Mouse (Mus musculus): ENCODE results near the gene Doxl2. TPM values are rescaled to one million over a fixed set of nuclear protein-coding genes. Genes with fewer than 3 reads are reported as not detected.
"Not testable (repeated sequence)": the region's sequence is repeated elsewhere in the genome, so short reads cannot be mapped to it uniquely, and the experiment has no call there.

Doxl2 gene
- polyA plus RNA-seq, 1 experiment from 2014 or later = not detected

GRCm38 (mm10) chr6:48958053-48958452 is 16.7 kb upstream of the Doxl2 start:
- no peak for ATAC-seq (ENCODE audit: insufficient number of reproducible peaks, insufficient read depth, low FRiP score, low read depth)
- 40% methylated on average over 1 of the region's 1 CpGs for WGBS

GRCm38 (mm10) chr6:48959151-48959550 is 15.6 kb upstream of the Doxl2 start:
- not testable (repeated sequence) for H3K9me3 ChIP-seq (ENCODE audit: control insufficient read depth, low read depth, low read length); H3K4me2 ChIP-seq (replicated peaks; ENCODE audit: low read depth, low read length); H3K4me3 ChIP-seq (ENCODE audit: low read depth, low read length); ATAC-seq (ENCODE audit: insufficient number of reproducible peaks, insufficient read depth, low FRiP score, low read depth); H3K27me3 ChIP-seq (ENCODE audit: control insufficient read depth, insufficient read depth, low read length); H3K9ac ChIP-seq (replicated peaks; ENCODE audit: low read depth, low read length); H3K36me3 ChIP-seq (ENCODE audit: control insufficient read depth, insufficient read depth, low read length); H3K27ac ChIP-seq (ENCODE audit: low read length); H3K4me1 ChIP-seq (ENCODE audit: control insufficient read depth, insufficient read depth, low read length)
- 22% methylated on average over 7 of the region's 7 CpGs for WGBS

More at GRCm38 (mm10) chr6:48958053-48958452, 16.7 kb upstream of the Doxl2 start:
- Histone ChIP-seq H3K27ac (ENCODE audit: low read length) (no peak overlapping the region), H3K36me3 (ENCODE audit: control insufficient read depth, insufficient read depth, low read length) (no peaks in the 10 kb centered on the region), H3K4me3 (ENCODE audit: low read depth, low read length) (no peak overlapping the region), H3K9me3 (ENCODE audit: control insufficient read depth, low read depth, low read length) (no peaks in the 10 kb centered on the region), H3K4me1 (ENCODE audit: control insufficient read depth, insufficient read depth, low read length) (no peaks in the 10 kb centered on the region), H3K4me2 (replicated peaks; ENCODE audit: low read depth, low read length) (no peak overlapping the region), H3K27me3 (ENCODE audit: control insufficient read depth, insufficient read depth, low read length) (no peaks in the 10 kb centered on the region), H3K9ac (replicated peaks; ENCODE audit: low read depth, low read length) (no peak overlapping the region)

GRCm38 (mm10) chr6:48966696-48967095 is 8.1 kb upstream of the Doxl2 start:
- H3K36me3 ChIP-seq (ENCODE audit: control insufficient read depth, insufficient read depth, low read length); H3K27ac ChIP-seq (ENCODE audit: low read length); H3K27me3 ChIP-seq (ENCODE audit: control insufficient read depth, insufficient read depth, low read length); ATAC-seq (ENCODE audit: insufficient number of reproducible peaks, insufficient read depth, low FRiP score, low read depth); H3K4me3 ChIP-seq (ENCODE audit: low read depth, low read length); H3K9me3 ChIP-seq (ENCODE audit: control insufficient read depth, low read depth, low read length); H3K4me1 ChIP-seq (ENCODE audit: control insufficient read depth, insufficient read depth, low read length); H3K9ac ChIP-seq (replicated peaks; ENCODE audit: low read depth, low read length); H3K4me2 ChIP-seq (replicated peaks; ENCODE audit: low read depth, low read length): not testable (repeated sequence)
- WGBS = 87% methylated on average over 5 of the region's 5 CpGs

GRCm38 (mm10) chr6:48967868-48968267 is 6.9 kb upstream of the Doxl2 start:
- Histone ChIP-seq H3K27me3 (ENCODE audit: control insufficient read depth, insufficient read depth, low read length) (no peaks in the 10 kb centered on the region), H3K9ac (replicated peaks; ENCODE audit: low read depth, low read length) (no peak overlapping the region), H3K4me3 (ENCODE audit: low read depth, low read length) (no peak overlapping the region), H3K27ac (ENCODE audit: low read length) (no peak overlapping the region), H3K4me2 (replicated peaks; ENCODE audit: low read depth, low read length) (no peak overlapping the region), H3K4me1 (ENCODE audit: control insufficient read depth, insufficient read depth, low read length) (no peaks in the 10 kb centered on the region), H3K36me3 (ENCODE audit: control insufficient read depth, insufficient read depth, low read length) (no peaks in the 10 kb centered on the region), H3K9me3 (ENCODE audit: control insufficient read depth, low read depth, low read length) (no peaks in the 10 kb centered on the region)
- ATAC-seq (ENCODE audit: insufficient number of reproducible peaks, insufficient read depth, low FRiP score, low read depth) = no peak

- Histone ChIP-seq H3K27me3 (ENCODE audit: control insufficient read depth, insufficient read depth, low read length) (no peaks in the 10 kb centered on the region), H3K27ac (ENCODE audit: low read length) (no peak overlapping the region), H3K9ac (replicated peaks; ENCODE audit: low read depth, low read length) (no peak overlapping the region), H3K4me1 (ENCODE audit: control insufficient read depth, insufficient read depth, low read length) (no peaks in the 10 kb centered on the region), H3K9me3 (ENCODE audit: control insufficient read depth, low read depth, low read length) (no peaks in the 10 kb centered on the region), H3K4me3 (ENCODE audit: low read depth, low read length) (no peak overlapping the region), H3K4me2 (replicated peaks; ENCODE audit: low read depth, low read length) (no peak overlapping the region), H3K36me3 (ENCODE audit: control insufficient read depth, insufficient read depth, low read length) (no peaks in the 10 kb centered on the region)
- WGBS = 51% methylated on average over 1 of the region's 1 CpGs
- ATAC-seq (ENCODE audit: insufficient number of reproducible peaks, insufficient read depth, low FRiP score, low read depth) = no peak
Observed at GRCm38 (mm10) chr6:48979616-48980015, 4.9 kb downstream of the Doxl2 start.

- Histone ChIP-seq H3K9ac (replicated peaks; ENCODE audit: low read depth, low read length) (no peak overlapping the region), H3K4me2 (replicated peaks; ENCODE audit: low read depth, low read length) (no peak overlapping the region), H3K4me1 (ENCODE audit: control insufficient read depth, insufficient read depth, low read length) (no peaks in the 10 kb centered on the region), H3K4me3 (ENCODE audit: low read depth, low read length) (no peak overlapping the region), H3K9me3 (ENCODE audit: control insufficient read depth, low read depth, low read length) (no peaks in the 10 kb centered on the region), H3K27ac (ENCODE audit: low read length) (no peak overlapping the region), H3K27me3 (ENCODE audit: control insufficient read depth, insufficient read depth, low read length) (no peaks in the 10 kb centered on the region), H3K36me3 (ENCODE audit: control insufficient read depth, insufficient read depth, low read length) (no peaks in the 10 kb centered on the region)
- WGBS = 65% methylated on average over 3 of the region's 3 CpGs
- ATAC-seq (ENCODE audit: insufficient number of reproducible peaks, insufficient read depth, low FRiP score, low read depth) = no peak
Observed at GRCm38 (mm10) chr6:48982305-48982704, 7.5 kb downstream of the Doxl2 start.

GRCm38 (mm10) chr6:48986444-48986990 is 11.8 kb downstream of the Doxl2 start, which contains the start of gene Svs1:
Gene Svs1 (plus strand): TSS chr6:48986861.
- Histone ChIP-seq H3K4me2 (replicated peaks; ENCODE audit: low read depth, low read length) (no peak within 1 kb of the TSS), H3K4me1 (ENCODE audit: control insufficient read depth, insufficient read depth, low read length) (no peaks in the 10 kb centered on the region), H3K4me3 (ENCODE audit: low read depth, low read length) (no peak within 1 kb of the TSS), H3K9ac (replicated peaks; ENCODE audit: low read depth, low read length) (no peak within 1 kb of the TSS), H3K27ac (ENCODE audit: low read length) (no peak within 1 kb of the TSS), H3K9me3 (ENCODE audit: control insufficient read depth, low read depth, low read length) (no peaks in the 10 kb centered on the region), H3K27me3 (ENCODE audit: control insufficient read depth, insufficient read depth, low read length) (no peaks in the 10 kb centered on the region), H3K36me3 (ENCODE audit: control insufficient read depth, insufficient read depth, low read length) (no peaks in the 10 kb centered on the region)
- no peak for ATAC-seq (ENCODE audit: insufficient number of reproducible peaks, insufficient read depth, low FRiP score, low read depth)
- WGBS = 37% methylated on average over 7 of the region's 7 CpGs

GRCm38 (mm10) chr6:48989971-48990370 is 15.2 kb downstream of the Doxl2 start:
- no peaks in the 10 kb centered on the region for H3K4me1 ChIP-seq (ENCODE audit: control insufficient read depth, insufficient read depth, low read length)
- no peaks in the 10 kb centered on the region for H3K27me3 ChIP-seq (ENCODE audit: control insufficient read depth, insufficient read depth, low read length)
- H3K9me3 ChIP-seq (ENCODE audit: control insufficient read depth, low read depth, low read length) = no peaks in the 10 kb centered on the region
- no peak overlapping the region for H3K4me3 ChIP-seq (ENCODE audit: low read depth, low read length)
- ATAC-seq (ENCODE audit: insufficient number of reproducible peaks, insufficient read depth, low FRiP score, low read depth) = no peak
- H3K36me3 ChIP-seq (ENCODE audit: control insufficient read depth, insufficient read depth, low read length) = no peaks in the 10 kb centered on the region
- no peak overlapping the region for H3K27ac ChIP-seq (ENCODE audit: low read length)
- no peak overlapping the region for H3K9ac ChIP-seq (replicated peaks; ENCODE audit: low read depth, low read length)
- no peak overlapping the region for H3K4me2 ChIP-seq (replicated peaks; ENCODE audit: low read depth, low read length)
- WGBS = 89% methylated on average over 5 of the region's 5 CpGs

- Histone ChIP-seq H3K27me3 (ENCODE audit: control insufficient read depth, insufficient read depth, low read length) (no peaks in the 10 kb centered on the region), H3K4me3 (ENCODE audit: low read depth, low read length) (no peak overlapping the region), H3K9ac (replicated peaks; ENCODE audit: low read depth, low read length) (no peak overlapping the region), H3K4me2 (replicated peaks; ENCODE audit: low read depth, low read length) (no peak overlapping the region), H3K9me3 (ENCODE audit: control insufficient read depth, low read depth, low read length) (no peaks in the 10 kb centered on the region), H3K4me1 (ENCODE audit: control insufficient read depth, insufficient read depth, low read length) (no peaks in the 10 kb centered on the region), H3K36me3 (ENCODE audit: control insufficient read depth, insufficient read depth, low read length) (no peaks in the 10 kb centered on the region), H3K27ac (ENCODE audit: low read length) (no peak overlapping the region)
- 82% methylated on average over 4 of the region's 4 CpGs for WGBS
- no peak for ATAC-seq (ENCODE audit: insufficient number of reproducible peaks, insufficient read depth, low FRiP score, low read depth)
Observed at GRCm38 (mm10) chr6:48991991-48992390, 17.2 kb downstream of the Doxl2 start.
